Mouse (Mus musculus): ENCODE results near the gene Arcn1.

Arcn1 gene

DNA sequence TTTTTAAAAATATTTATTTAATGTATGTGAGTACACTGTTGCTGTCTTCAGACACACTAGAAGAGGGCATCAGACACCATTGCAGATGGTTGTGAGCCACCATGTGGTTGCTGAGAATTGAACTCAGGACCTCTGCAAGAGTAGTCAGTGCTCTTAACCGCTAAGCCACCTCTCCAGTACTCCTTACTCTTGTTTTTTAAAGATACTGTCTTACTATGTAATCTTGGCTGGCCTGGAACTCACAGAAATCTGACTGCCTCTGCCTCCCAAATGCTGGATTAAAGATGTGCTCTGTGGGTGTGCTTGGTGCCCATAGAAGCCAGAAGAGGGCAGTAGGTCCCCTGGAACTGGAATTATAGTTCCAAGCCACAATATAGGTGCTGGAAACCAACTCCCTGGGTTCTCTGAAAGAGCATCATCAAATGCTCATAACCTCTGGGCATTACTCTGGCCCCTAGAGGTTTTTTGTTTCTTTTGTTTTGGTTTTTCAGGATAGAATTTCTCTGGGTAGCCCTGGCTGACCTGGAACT is 26.9 kb downstream of the Arcn1 start:
- DNase-seq (ENCODE audit: low spot score): no peak

DNA sequence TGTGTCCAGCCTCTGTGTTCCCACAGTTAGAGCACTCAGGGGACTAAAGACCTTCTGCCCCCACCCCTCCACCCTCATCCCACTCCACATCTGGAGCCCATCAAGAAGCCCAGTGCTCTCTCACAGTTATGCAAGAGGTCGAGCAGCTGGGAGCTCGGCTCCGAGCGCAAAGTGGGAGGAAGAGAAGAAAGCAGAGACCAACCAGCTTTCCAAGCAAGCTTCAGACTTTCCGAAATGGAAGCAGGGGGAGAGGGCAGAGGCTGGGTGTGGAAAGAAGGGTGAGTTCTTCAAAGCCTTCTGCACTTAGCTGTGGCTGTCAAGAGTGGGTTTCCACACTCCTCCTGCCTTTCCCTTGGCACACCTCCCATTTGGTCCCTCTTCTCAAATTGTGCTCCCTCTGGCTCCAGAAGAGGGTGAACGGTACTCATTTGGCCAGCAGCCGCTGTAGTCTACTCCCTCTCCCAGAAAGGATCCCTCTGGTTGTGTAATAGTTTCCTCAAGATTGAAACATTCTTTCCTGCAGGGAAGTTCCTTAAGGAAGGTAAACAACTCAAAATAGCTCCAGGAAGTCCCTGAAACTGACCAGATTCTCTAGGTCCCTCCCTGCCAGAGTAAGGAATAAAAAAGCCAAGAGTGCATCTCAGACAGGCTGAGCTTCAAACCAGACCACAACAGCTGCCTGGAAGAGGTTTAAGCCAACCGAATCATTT is 30.2 kb downstream of the Arcn1 start:
- DNase-seq (ENCODE audit: low spot score): peak; percentile 56

GRCm38 (mm10) chr9:44736301-44736700 is 31.3 kb downstream of the Arcn1 start:
- DNase-seq (ENCODE audit: low spot score): peak; percentile 68

GRCm38 (mm10) chr9:44735886-44736285 is 31.8 kb downstream of the Arcn1 start:
- DNase-seq (ENCODE audit: low spot score): peak; percentile 56

GRCm38 (mm10) chr9:44734524-44735494 is 32.8 kb downstream of the Arcn1 start, which contains the start of gene Phldb1:
Phldb1 (minus strand) TSS chr9:44735198.
- DNase-seq (ENCODE audit: low spot score): peak; percentile 86

GRCm38 (mm10) chr9:44733671-44734523 is 33.7 kb downstream of the Arcn1 start:
- DNase-seq (ENCODE audit: low spot score): peak; percentile 42

DNA sequence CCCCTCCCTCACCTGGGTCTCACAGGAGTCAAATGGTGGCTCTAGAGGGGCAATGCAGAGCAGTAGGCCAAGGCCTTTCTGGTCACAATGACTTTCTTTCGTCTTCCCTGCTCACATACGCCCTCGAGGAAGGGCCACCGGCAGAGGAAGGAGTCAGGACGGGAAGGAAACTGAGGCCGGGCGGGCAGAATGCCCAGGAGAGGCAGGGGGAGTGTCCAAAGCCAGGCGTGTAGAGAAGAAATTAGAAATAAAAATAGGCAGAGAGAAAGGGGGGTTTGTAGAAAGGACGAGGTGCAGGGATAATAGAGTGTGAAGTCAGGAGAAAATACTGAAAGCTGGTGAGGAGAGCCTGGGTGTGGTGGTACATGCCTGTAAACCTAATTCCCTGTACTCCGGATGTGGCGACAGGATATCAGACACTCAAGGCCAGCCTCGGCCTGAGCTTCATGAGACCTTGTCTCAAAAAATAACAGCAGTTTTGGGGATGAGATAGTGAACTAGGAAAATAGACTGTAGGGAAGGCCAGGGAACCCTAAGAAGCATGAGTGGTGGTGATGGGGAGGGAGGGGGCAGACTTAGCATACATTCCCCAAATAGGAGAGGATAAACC is 34.6 kb downstream of the Arcn1 start:
- no peak for DNase-seq (ENCODE audit: low spot score)

GRCm38 (mm10) chr9:44732130-44732549 is 35.5 kb downstream of the Arcn1 start:
- DNase-seq (ENCODE audit: low spot score): no peak

- DNase-seq (ENCODE audit: low spot score): no peak
Observed at GRCm38 (mm10) chr9:44727441-44727840, 40.2 kb downstream of the Arcn1 start.

DNA sequence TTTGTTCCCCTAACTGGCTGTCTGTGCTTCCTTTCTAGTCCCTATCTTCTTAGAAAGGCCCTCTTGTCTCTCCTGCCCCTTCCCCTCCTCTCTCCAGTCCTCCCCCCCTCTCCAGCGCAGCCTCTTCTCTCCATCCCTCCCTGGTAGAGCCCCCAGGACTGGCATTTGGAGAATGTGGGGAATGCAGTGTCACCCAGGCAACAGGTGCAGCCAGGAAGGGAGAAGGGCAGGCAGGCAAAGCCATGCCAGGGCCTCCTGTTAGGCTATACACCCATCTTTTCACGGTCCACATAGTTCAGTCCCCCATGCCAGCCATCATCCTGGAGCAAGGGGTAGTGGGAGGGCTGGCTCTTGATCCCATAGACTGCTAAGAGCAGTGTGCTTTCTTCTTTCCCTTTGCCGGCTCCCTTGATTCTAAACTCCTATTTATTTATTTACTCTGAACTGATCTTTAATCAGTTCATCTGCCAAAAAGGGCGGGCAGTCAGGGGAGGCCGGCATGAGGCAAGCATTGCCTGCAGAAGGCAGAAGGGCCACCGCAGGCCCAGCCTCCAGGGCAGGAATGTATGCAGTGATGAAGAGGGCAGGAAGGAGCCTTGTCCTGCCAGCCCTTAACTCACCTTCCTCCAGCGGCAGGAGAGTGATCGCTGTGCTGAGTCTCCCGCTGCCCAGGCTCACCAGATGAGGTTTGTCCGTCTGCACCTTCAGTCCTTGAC is 41.1 kb downstream of the Arcn1 start:
- no peak for DNase-seq (ENCODE audit: low spot score)

DNA sequence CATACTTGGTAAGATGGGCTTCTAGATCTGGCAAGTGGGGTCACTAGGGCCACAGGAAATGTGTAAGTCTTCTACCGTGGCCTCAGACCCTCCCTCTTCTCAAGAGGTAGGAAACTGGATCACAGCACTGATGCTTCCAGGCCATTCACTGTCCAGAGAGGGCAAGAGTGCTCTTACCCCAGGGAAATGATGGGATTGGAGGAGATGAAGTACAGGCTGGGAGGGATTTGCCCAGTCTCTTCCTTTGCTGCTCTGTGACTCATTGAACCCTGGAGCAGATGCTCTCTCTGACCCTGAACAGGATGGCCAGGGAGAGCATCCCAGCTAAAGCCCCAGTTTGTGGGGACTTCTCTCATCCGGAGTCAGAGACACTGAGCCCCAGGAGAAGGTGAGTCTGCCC is 43.0 kb downstream of the Arcn1 start:
- no peak for DNase-seq (ENCODE audit: low spot score)

- DNase-seq (ENCODE audit: low spot score): peak; percentile 24
Observed at GRCm38 (mm10) chr9:44724223-44724622, 43.4 kb downstream of the Arcn1 start.

- no peak for DNase-seq (ENCODE audit: low spot score)
Observed at GRCm38 (mm10) chr9:44723521-44724041, 44.1 kb downstream of the Arcn1 start.

- DNase-seq (ENCODE audit: low spot score): no peak
Observed at GRCm38 (mm10) chr9:44723008-44723407, 44.6 kb downstream of the Arcn1 start.

DNA sequence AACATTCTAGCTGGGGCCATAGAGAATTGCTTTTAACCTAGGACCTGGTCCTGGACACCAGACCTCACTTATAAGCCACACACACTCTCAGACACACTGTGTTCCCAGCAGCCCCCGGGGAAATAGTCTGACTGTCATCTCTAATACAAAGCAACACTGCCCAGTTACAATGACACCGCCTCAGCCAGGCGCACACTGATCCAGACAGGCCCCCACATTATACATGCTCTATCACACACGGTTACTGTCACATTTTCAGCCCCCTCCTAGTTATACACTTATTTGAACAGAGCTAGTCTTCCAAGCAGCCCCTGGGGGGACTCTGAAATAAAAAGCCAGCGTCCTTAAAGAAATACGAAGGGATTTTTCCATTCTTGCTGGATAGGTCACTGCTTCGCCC is 45.1 kb downstream of the Arcn1 start:
- no peak for DNase-seq (ENCODE audit: low spot score)

DNA sequence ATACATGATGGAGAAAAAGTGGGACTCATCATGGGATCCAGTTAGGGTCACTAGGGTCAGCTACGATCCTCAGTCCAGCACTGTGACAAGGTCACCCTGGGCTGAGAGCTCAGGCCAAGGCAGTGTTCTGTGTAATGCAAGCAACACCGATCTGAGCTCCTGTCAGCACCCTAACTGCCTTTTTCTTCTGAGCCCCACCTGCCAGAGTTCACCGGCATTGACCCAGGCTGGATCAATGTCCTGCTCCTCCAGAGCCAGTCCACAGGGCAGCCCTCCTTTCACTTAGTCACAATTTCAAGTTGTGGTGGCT is 45.8 kb downstream of the Arcn1 start:
- DNase-seq (ENCODE audit: low spot score): no peak

- DNase-seq (ENCODE audit: low spot score): peak; percentile 91
Observed at GRCm38 (mm10) chr9:44721154-44721876, 46.3 kb downstream of the Arcn1 start.

DNA sequence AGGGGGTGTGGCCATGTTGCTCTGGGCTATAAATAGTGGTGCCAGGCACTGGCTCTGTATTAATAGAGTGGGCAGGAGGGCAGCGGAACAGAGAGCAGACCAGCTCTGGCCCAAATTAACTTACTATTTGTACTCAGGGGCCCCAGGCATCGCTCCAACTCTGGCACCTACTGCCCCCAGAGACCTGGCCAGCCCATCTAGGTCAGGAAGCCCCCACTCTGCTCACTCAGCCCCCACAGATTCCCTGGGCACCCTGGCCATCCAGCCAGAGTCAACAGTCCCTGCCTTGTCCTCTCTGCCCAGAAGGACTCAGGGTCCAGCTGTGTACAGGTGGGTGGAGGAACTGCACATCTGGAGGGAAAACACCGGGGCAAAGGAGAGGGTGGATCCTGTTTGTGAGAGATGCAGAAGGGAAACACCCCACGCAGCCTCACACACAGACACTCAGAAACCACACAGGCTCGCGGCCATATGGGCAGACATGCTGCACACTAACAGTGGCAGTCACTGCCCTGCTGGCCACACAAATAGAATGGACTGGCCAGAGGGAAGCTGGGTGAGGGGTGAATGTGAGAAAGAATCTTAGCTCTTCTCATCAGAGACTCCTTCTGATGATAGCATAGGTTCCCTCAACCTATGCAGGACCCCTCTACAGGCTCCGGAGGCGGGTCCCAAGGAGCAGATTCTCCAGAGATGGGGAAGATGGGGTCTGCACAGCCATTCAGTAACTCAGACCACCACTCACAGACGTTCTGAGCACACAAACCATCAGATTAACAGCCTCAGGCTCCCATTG is 47.1 kb downstream of the Arcn1 start:
- no peak for DNase-seq (ENCODE audit: low spot score)

Measured in yolk sac, embryonic 10.5 days (tissue).